Mouse (Mus musculus) subcutaneous adipose tissue, adult 2 months (tissue): ENCODE results near the gene Pirb. TPM values are rescaled to one million over a fixed set of nuclear protein-coding genes. Genes with fewer than 3 reads are reported as not detected.

Experiments used
- polyA plus RNA-seq: library from polyadenylated mRNA; depleted of rRNA; stranded (reverse); fragments of >200 nt; gene quantifications from 2 replicates; pipeline ENCODE4 v1.2.3, GENCODE M21; 2012; ENCODE audit warnings: low replicate concordance; rRNA removed

Pirb gene
- polyA plus RNA-seq, result 26.6 and 30.3 TPM in 2 replicates

DNA sequence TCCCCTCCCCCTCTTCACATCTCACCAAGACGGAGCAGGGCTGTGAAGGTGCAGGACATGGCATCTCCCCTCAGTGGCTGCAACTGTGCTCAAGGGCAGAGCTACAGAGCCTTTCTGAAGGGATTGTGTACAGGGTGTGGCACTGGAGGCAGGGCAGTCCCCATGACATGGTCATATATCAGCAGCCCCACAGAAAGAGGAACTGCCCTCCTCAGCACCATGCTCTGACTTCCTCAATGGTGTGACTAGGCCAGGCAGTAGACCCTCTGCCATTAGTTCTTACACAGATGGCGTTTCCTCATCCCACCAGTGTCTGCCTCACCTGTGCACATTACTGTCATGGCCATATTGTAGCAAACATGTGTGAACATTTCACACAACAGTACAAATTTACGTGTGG is at the start of gene Pirb:
Pirb (minus strand) TSS at position 124 of the 400 bp plus-strand sequence.

DNA sequence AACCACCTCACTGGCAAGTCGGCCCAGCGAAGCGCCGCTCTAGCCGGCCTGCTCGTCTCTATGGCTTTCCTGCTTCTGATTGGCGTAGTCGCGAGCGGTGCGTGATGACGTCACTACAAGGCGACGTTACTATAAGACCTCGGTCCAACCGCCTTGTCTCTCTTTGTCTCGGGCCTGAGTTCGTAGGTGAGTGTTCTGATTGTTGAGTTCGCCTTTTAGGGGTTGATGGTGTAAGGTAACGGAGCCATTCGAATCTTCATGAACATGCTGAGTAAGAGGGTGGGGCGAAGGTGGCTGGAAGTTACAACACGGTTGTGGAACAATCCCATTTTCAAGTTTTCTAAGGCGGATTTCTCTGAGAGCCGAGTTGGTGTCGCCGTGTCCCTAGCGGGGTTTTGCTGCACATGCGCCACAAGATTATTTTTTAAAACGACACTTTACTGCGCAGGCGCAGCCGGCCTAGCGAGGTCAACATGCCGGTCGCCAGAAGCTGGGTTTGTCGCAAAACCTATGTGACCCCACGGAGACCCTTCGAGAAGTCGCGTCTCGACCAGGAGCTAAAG is 16.2 kb downstream of the Pirb start, which contains the start of gene Rps9:
Rps9 (plus strand) TSS at position 115 of the 563 bp plus-strand sequence.

DNA sequence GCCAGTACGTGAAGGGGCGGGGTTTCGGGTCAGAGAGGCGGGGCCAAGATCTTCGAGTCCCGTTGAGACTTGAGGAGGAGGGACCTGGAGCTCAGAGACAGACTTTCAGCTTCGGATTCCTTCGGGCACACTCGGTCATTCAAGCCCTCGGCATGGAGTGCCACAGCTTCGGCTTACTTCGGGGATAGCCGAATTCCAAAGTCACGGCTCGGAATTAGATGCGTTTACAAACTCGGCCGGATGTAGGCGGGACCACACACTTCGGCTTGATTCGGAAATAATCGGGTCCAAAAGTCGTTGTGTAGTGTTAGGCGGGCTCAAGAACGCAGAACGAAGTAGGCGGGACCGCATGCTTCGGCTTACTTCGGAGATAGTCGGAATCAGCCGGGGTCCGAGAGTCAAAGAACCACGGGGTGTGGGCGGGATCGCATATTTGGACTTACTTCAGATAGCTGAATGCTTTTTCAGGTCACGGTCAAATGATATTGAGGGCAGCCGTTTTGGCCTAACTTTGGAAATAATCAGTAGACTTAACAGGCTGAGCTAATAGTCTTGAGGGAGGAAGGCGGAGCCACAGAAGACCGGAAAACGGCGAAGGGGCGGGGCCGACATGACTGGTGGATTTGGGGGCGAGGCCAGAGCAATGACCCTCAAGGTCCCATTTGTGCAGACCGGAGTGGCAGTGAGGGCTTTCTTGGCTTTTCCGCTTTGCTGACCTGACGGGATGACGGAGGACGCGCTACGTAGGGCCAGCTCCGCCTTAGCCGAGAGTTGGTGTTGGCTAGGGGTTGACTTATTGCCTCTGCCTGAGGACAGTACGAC is 27.0 kb downstream of the Pirb start, which contains the start of gene Mboat7:
Mboat7 (minus strand) TSS at position 537 of the 822 bp plus-strand sequence.

DNA sequence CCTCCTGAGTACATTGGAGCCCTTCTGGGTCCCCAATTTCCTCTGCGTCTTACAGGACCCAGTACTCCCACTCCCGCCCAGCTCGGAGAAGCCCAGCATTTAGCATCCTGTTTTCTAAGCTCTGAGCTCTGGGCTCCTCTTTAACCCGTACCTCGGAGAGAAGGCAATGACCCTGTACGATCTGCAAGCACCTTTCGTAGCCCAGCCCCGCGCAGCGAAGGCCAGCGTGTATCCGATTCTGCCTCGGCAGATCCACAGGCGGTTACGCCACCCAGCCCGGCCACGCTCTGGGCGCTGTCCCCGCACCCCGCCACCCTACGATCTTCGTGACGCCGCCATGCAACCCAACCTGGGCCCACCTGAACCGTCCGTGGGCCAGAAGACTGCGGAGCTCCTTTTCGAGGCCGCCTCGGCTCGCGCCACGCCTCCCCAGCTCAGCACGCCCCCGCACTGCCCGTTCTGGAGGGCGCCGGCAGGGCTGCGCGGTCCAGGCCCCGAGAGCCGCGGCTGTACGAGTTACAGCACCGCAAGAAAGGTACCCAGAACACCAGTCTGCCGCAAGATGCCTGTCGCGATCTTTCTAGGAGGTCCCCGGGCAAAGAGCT is 27.7 kb downstream of the Pirb start, which contains the start of gene Tsen34:
Tsen34 (plus strand) TSS at position 482 of the 605 bp plus-strand sequence.

DNA sequence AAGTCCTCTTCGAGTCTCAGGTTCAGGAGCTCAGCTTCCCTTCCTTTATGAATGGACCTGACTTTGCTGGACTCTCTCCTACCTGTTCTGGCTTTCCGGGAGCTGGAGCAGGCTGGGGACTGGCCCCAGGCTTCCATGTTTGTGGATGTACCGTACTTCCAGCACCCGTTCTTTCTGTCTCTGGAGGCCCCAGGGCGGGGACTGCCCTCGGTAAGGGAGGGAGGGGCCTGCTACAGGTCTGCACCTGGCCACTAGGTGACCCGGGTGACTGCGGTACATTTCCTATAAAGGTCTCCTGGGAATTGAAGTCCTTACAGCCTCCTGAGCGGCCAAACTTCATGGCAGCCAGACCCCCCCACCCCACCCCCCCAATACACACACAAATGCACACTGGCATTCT is 42.8 kb downstream of the Pirb start, which contains the start of gene Tmc4:
Tmc4 (minus strand) TSS at position 212 of the 400 bp plus-strand sequence.

DNA sequence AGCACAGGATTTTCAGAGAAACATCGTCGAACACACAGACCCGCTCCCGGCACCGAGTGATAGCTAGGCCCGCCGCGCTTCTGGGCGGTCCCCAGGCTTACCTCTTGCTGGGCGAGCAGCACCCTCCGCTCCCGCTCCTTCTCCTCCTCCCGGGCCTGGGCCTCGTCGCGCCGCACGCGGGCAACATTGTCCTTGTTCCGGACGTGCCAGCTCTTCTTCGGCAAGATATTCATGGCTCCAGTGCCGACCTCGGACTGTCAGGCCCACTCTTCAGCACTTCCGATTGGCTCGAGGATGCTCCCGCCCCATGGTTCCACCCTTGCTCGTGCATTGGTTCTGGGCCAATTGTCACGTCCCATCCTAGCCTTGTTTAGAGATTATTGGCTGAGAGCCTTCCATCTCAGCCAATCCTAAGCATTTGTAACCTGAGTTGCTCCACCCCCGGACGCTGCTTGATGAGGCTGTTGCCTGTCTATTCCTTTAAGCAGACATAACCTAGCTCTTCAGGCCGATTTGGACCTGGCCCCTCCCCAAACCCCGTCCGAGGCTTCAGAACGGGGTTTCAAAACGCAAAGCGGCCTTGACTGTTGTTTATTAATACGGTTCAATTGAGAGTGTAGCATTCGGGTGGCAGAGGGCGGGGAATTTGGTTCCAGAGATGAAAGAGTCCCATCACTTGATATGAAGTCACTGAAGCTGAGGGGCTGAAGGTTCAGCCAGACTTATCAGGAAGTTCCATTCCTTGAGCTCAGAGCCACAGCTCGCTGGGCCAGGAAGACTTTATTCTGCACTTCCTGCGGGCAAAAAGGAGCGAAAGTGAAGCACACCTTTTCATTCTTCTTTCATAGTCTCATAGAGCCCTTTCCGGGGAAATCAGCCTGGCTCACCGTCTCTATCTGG is 54.7 kb downstream of the Pirb start, which contains the start of gene Leng1:
Leng1 (minus strand) TSS at position 626 of the 900 bp plus-strand sequence.

Other genes starting within 250 kb of the Pirb start
- gene Tarm1, start 217.8 kb downstream of the Pirb start, polyA plus RNA-seq, result 0.15 and 0.20 TPM in 2 replicates
- gene Oscar, start 104.2 kb downstream of the Pirb start, polyA plus RNA-seq, result 0.21 and 0.36 TPM in 2 replicates
- gene Ndufa3, start 103.0 kb downstream of the Pirb start, polyA plus RNA-seq, result 278 and 365 TPM in 2 replicates
- gene Tfpt, start 90.5 kb downstream of the Pirb start, polyA plus RNA-seq, result 11.6 and 11.8 TPM in 2 replicates
- gene Prpf31, start 90.4 kb downstream of the Pirb start, polyA plus RNA-seq, result 25.6 and 39.6 TPM in 2 replicates
- 43.6 and 70.0 TPM in 2 replicates for gene Cnot3, start 75.1 kb downstream of the Pirb start, polyA plus RNA-seq
- gene Leng1, start 54.6 kb downstream of the Pirb start, polyA plus RNA-seq, result 5.2 and 5.6 TPM in 2 replicates
- 5.0 and 61.2 TPM in 2 replicates for gene Tmc4, start 42.8 kb downstream of the Pirb start, polyA plus RNA-seq
- 95.9 and 159 TPM in 2 replicates for gene Tsen34, start 27.5 kb downstream of the Pirb start, polyA plus RNA-seq
- 34.0 and 69.4 TPM in 2 replicates for gene Mboat7, start 26.9 kb downstream of the Pirb start, polyA plus RNA-seq
- 1,410 and 2,641 TPM in 2 replicates for gene Rps9, start 16.4 kb downstream of the Pirb start, polyA plus RNA-seq
- 0.37 and 0.82 TPM in 2 replicates for gene Gm15448, start 105.3 kb upstream of the Pirb start, polyA plus RNA-seq
- gene Pira2, start 124.7 kb upstream of the Pirb start, polyA plus RNA-seq, result 1.3 and 1.7 TPM in 2 replicates
- 1.4 and 1.6 TPM in 2 replicates for gene Gm14548, start 177.7 kb upstream of the Pirb start, polyA plus RNA-seq
- gene Lilra6, start 195.1 kb upstream of the Pirb start, polyA plus RNA-seq, result 2.7 and 3.5 TPM in 2 replicates